ENCODE assay signal across 16 mouse cellular contexts in the genomic region with DNA sequence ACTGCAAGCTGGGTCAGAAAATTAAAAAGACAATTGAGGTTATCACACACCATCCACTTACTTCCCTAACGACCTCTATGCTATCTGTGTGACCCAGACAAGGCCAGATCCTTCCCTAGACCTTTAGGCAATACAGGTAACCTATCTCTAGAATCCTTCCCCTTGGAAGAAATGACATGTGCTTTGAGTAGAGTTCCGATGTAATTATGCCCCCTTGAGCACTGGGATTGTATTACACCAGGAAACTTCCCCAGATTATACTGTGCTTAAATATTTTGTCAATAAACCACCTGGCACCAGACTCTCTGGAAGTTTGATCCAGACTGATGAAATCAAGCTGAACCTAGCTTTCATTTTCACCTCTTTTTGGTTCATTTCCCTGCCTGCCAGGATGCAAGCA. TPM values are rescaled to one million over a fixed set of nuclear protein-coding genes. Genes with fewer than 3 reads are reported as not detected.
DNase-seq lines count a peak whose midpoint lies in the region; ATAC-seq and TF ChIP-seq lines count a peak whose summit lies in the region.
"Had no signal": no experiment of that assay in that cellular context is flagged by ENCODE, and none has a peak within 500 bp of the region (broad histone marks: within the 10 kb centered on the region; RNA-seq: fewer than 3 reads in every experiment).

No protein-coding gene starts in this region.

- ATAC-seq in heart, postnatal 0 days (ENCODE audit: insufficient read depth, low read depth): no peak
- no peak for ATAC-seq in heart, embryonic 11.5 days (replicated peaks; ENCODE audit: insufficient number of reproducible peaks, low FRiP score, low TSS enrichment)
- 0 out of 2 replicates have a peak, but pooled peaks have one; percentile 31 for ATAC-seq in limb, embryonic 11.5 days (ENCODE audit: insufficient number of reproducible peaks, low FRiP score, low TSS enrichment, low read depth)
- ATAC-seq: hindbrain, embryonic 16.5 days had no signal

- H3K9ac ChIP-seq in heart, postnatal 0 days (replicated peaks; ENCODE audit: low read depth, low read length): no peak overlapping the region
- H3K9ac ChIP-seq in heart, embryonic 11.5 days (ENCODE audit: low read depth, low read length): no peak overlapping the region
- no peak overlapping the region for H3K9ac ChIP-seq in limb, embryonic 11.5 days (ENCODE audit: low read length)
- no peak overlapping the region for H3K9ac ChIP-seq in CH12.LX (ENCODE audit: insufficient read depth, low read depth)
- H3K9ac ChIP-seq: embryonic facial prominence, embryonic 15.5 days; liver, embryonic 15.5 days had no signal

- TF ChIP-seq CTCF in heart, postnatal 0 days (IDR thresholded peaks at IDR 0.05; ENCODE audit: low read depth): peak; percentile 14; the same call in 1 of the 2 replicates
- TF ChIP-seq CTCF in CH12.LX (conservative IDR thresholded peaks at IDR 0.05 in 1 of 2, IDR thresholded peaks at IDR 0.05 in 1 of 2; ENCODE audit: low read depth in 2 of 2, low read length in 2 of 2): peak; percentile 17 to 56; a peak in 2 of 4 replicates

- H3K9me3 ChIP-seq in heart, postnatal 0 days (replicated peaks; ENCODE audit: control insufficient read depth, low read length): 0 out of 2 replicates have a peak, but pooled peaks cover 1% of the 10 kb centered on the region
- H3K9me3 ChIP-seq in heart, embryonic 11.5 days (replicated peaks; ENCODE audit: control insufficient read depth, low read length): no peaks in the 10 kb centered on the region
- no peaks in the 10 kb centered on the region for H3K9me3 ChIP-seq in limb, embryonic 11.5 days (ENCODE audit: control insufficient read depth, low read length)
- H3K9me3 ChIP-seq in limb, embryonic 10.5 days (replicated peaks): no peaks in the 10 kb centered on the region
- H3K9me3 ChIP-seq in CH12.LX (replicated peaks; ENCODE audit: low read length): peaks cover 2% of the 10 kb centered on the region
- H3K9me3 ChIP-seq: embryonic facial prominence, embryonic 15.5 days; liver, embryonic 15.5 days had no signal

- no peak for TF ChIP-seq EP300 in heart, postnatal 0 days (IDR thresholded peaks at IDR 0.05; ENCODE audit: low read depth)
- no peak for TF ChIP-seq EP300 in CH12.LX (IDR thresholded peaks at IDR 0.05; ENCODE audit: low read length)

- no peak for TF ChIP-seq POLR2A in CH12.LX (IDR thresholded peaks at IDR 0.05; ENCODE audit: low read depth, low read length)

- H3K27me3 ChIP-seq in heart, postnatal 0 days (ENCODE audit: control insufficient read depth, insufficient read depth, low read length): no peaks in the 10 kb centered on the region
- no peaks in the 10 kb centered on the region for H3K27me3 ChIP-seq in heart, embryonic 11.5 days (ENCODE audit: control insufficient read depth, insufficient read depth, low read length)
- no peaks in the 10 kb centered on the region for H3K27me3 ChIP-seq in limb, embryonic 11.5 days (ENCODE audit: control insufficient read depth, insufficient read depth, low read length)
- no peaks in the 10 kb centered on the region for H3K27me3 ChIP-seq in limb, embryonic 10.5 days (ENCODE audit: low read depth, poor library complexity, severe bottlenecking)
- H3K27me3 ChIP-seq in CH12.LX (replicated peaks): no peaks in the 10 kb centered on the region
- H3K27me3 ChIP-seq: embryonic facial prominence, embryonic 15.5 days; liver, embryonic 15.5 days had no signal

- H3K36me3 ChIP-seq in heart, postnatal 0 days (replicated peaks; ENCODE audit: control insufficient read depth, insufficient read depth, low read length): no peaks in the 10 kb centered on the region
- H3K36me3 ChIP-seq in heart, embryonic 11.5 days (ENCODE audit: control insufficient read depth, insufficient read depth, low read length): no peaks in the 10 kb centered on the region
- H3K36me3 ChIP-seq in limb, embryonic 11.5 days (ENCODE audit: control insufficient read depth, insufficient read depth, low read length): no peaks in the 10 kb centered on the region
- no peaks in the 10 kb centered on the region for H3K36me3 ChIP-seq in limb, embryonic 10.5 days
- H3K36me3 ChIP-seq in CH12.LX (replicated peaks in 1 of 2; ENCODE audit: control insufficient read depth in 1 of 2, insufficient read depth in 1 of 2, low read length in 1 of 2): no peaks in the 10 kb centered on the region
- H3K36me3 ChIP-seq: embryonic facial prominence, embryonic 15.5 days; liver, embryonic 15.5 days had no signal

- WGBS in heart, postnatal 0 days: 40% methylated on average over 2 of the region's 2 CpGs
- WGBS in heart, embryonic 11.5 days (ENCODE audit: insufficient replicate concordance): 38% methylated on average over 2 of the region's 2 CpGs
- WGBS in limb, embryonic 11.5 days: 47% methylated on average over 2 of the region's 2 CpGs
- WGBS in limb, embryonic 10.5 days: 55% methylated on average over 2 of the region's 2 CpGs

- no peaks in the 10 kb centered on the region for H3K79me2 ChIP-seq in CH12.LX (replicated peaks; ENCODE audit: control insufficient read depth, extremely low read depth, insufficient read depth, poor library complexity, severe bottlenecking)

- no peak overlapping the region for H3K4me3 ChIP-seq in heart, postnatal 0 days (ENCODE audit: low read depth, low read length)
- no peak overlapping the region for H3K4me3 ChIP-seq in heart, embryonic 11.5 days (ENCODE audit: low read depth, low read length)
- no peak overlapping the region for H3K4me3 ChIP-seq in limb, embryonic 11.5 days (ENCODE audit: low read depth, low read length)
- H3K4me3 ChIP-seq in limb, embryonic 10.5 days: no peak overlapping the region
- H3K4me3 ChIP-seq in CH12.LX (replicated peaks in 1 of 3; ENCODE audit: low read depth in 2 of 3, low read length in 2 of 3, poor library complexity in 1 of 3): no peak overlapping the region
- H3K4me3 ChIP-seq: embryonic facial prominence, embryonic 15.5 days; liver, embryonic 15.5 days had no signal

- no peak overlapping the region for H3K4me2 ChIP-seq in heart, postnatal 0 days (ENCODE audit: low read depth, low read length)
- H3K4me2 ChIP-seq in heart, embryonic 11.5 days: no peak overlapping the region
- H3K4me2 ChIP-seq in limb, embryonic 11.5 days (ENCODE audit: low read depth, severe bottlenecking): no peak overlapping the region
- H3K4me2 ChIP-seq in CH12.LX (ENCODE audit: insufficient read depth, low read depth, poor library complexity, severe bottlenecking): no peak overlapping the region
- H3K4me2 ChIP-seq: embryonic facial prominence, embryonic 15.5 days; liver, embryonic 15.5 days had no signal

- in situ Hi-C loops in CH12.LX (cut with MboI; ENCODE audit: low pct_ligation_motif_present, low pct_unique_long_range_greater_than_20kb, low sequenced_read_pairs): loop anchor here (25.0 kb wide), 1 partner anchor 464 kb away; no protein-coding TSS in a partner anchor

- DNase-seq in heart, postnatal 0 days (ENCODE audit: low spot score): no peak
- DNase-seq in limb, embryonic 11.5 days (ENCODE audit: low spot score): no peak
- no peak for DNase-seq in limb, embryonic 10.5 days (ENCODE audit: low spot score)
- no peak for DNase-seq in CH12.LX (ENCODE audit: extremely low read depth)
- peak; percentile 32 for DNase-seq in brain, adult 2 months (ENCODE audit: low read depth, low spot score)
- no peak for DNase-seq in testis, postnatal 14 days (ENCODE audit: low spot score)
- DNase-seq: cerebellum, adult 11-12 months; heart, adult 11 months; kidney, postnatal 10 days; midbrain, embryonic 14.5 days; right cerebral cortex, postnatal 25 days had no signal

- peak; percentile 52 for TF ChIP-seq RAD21 in CH12.LX (IDR thresholded peaks at IDR 0.05; ENCODE audit: low read depth, low read length)

- no peaks in the 10 kb centered on the region for H3K4me1 ChIP-seq in heart, postnatal 0 days (ENCODE audit: control insufficient read depth, insufficient read depth)
- no peaks in the 10 kb centered on the region for H3K4me1 ChIP-seq in heart, embryonic 11.5 days (ENCODE audit: control insufficient read depth, insufficient read depth, low read length)
- 0 out of 2 replicates have a peak, but pooled peaks cover 3% of the 10 kb centered on the region for H3K4me1 ChIP-seq in limb, embryonic 11.5 days (ENCODE audit: control insufficient read depth, insufficient read depth, low read length)
- peaks cover 15% of the 10 kb centered on the region for H3K4me1 ChIP-seq in limb, embryonic 10.5 days
- peaks cover 6 to 10% of the 10 kb centered on the region in 2 experiments; a peak in 3 of 4 replicates for H3K4me1 ChIP-seq in CH12.LX (ENCODE audit: control insufficient read depth in 1 of 2, insufficient read depth in 2 of 2)
- H3K4me1 ChIP-seq: liver, embryonic 15.5 days had no signal

- no peak overlapping the region for H3K27ac ChIP-seq in heart, postnatal 0 days (ENCODE audit: low read depth)
- H3K27ac ChIP-seq in heart, embryonic 11.5 days (ENCODE audit: low read depth, low read length): no peak overlapping the region
- no peak overlapping the region for H3K27ac ChIP-seq in limb, embryonic 11.5 days (replicated peaks; ENCODE audit: low read depth, low read length)
- no peak overlapping the region for H3K27ac ChIP-seq in limb, embryonic 10.5 days
- H3K27ac ChIP-seq in CH12.LX (ENCODE audit: insufficient read depth, low read depth): no peak overlapping the region
- H3K27ac ChIP-seq: embryonic facial prominence, embryonic 15.5 days; liver, embryonic 15.5 days; macrophage had no signal

- dilution Hi-C loops in CH12.LX (cut with MboI; ENCODE audit: extremely low pct_ligation_motif_present, extremely low pct_unique_long_range_greater_than_20kb, low sequenced_read_pairs): no loop called here

TF ChIP-seq in CH12.LX, 34 proteins besides CTCF, POLR2A, EP300 and RAD21:
- no peak for TF ChIP-seq JUN (IDR thresholded peaks at IDR 0.05; ENCODE audit: insufficient read depth, low read depth, low read length)
- peak; percentile 45 for TF ChIP-seq SMC3 (IDR thresholded peaks at IDR 0.05; ENCODE audit: low read depth, low read length)
- TF ChIP-seq MYC (IDR thresholded peaks at IDR 0.05; ENCODE audit: low read depth, low read length): peak; percentile 81

RNA-seq across cellular contexts. Expression of gene Sfrp2, which starts 14.5 kb away (rescaled TPM):
- total RNA-seq in heart, postnatal 0 days (2014; rRNA removed; ENCODE audit: low replicate concordance): 50.4 and 101 TPM in 2 replicates
- polyA plus RNA-seq in heart, postnatal 0 days (2015; fragmentation: Nextera tagmentation; extraction: Ambion mirVana): 49.5 and 65.3 TPM in 2 replicates
- polyA plus RNA-seq in heart, embryonic 11.5 days (2014; fragmentation: Nextera tagmentation; extraction: Ambion mirVana): 32.6 and 34.2 TPM in 2 replicates
- 157 and 162 TPM in 2 replicates for polyA plus RNA-seq in limb, embryonic 11.5 days (2014; fragmentation: Nextera tagmentation; extraction: Ambion mirVana)
- 63.6 and 92.5 TPM in 2 replicates for polyA plus RNA-seq in limb, embryonic 10.5 days (2016; fragmentation: Nextera tagmentation; extraction: Ambion mirVana)
- total RNA-seq in CH12.LX (2012; rRNA removed) (0.17 TPM in 2 replicates), CH12.LX (2014; rRNA removed) (0.17 TPM in 1 of 2 replicates, not detected in the other)
- polyA plus RNA-seq in CH12.LX (2012; ENCODE audit: insufficient read length, low read depth): 0.23 TPM in 1 of 2 replicates, not detected in the other
- polyA plus RNA-seq: macrophage had no signal

Comparison
In these comparisons a context has a peak if more than half of its experiments do, and no peak if none do; other contexts are left out.
1. RNA of gene Sfrp2, which starts 14.5 kb away (polyA plus RNA-seq): 157 to 162 TPM in limb, embryonic 11.5 days, 63.6 to 92.5 TPM in limb, embryonic 10.5 days, 49.5 to 65.3 TPM in heart, postnatal 0 days and 32.6 to 34.2 TPM in heart, embryonic 11.5 days; 0.23 TPM in CH12.LX; every median in the first group is over 10 times any median in the second.